Mouse (Mus musculus) G1E (cell line): ENCODE results near the gene Asxl2.

Experiments
- CTCF ChIP-seq: IDR thresholded peaks from 2 replicates; pipeline ENCODE4 v1.5.1; 2012; ENCODE audit warnings: low read depth, low read length, inconsistent platforms, mixed read lengths
- GATA1 ChIP-seq: IDR thresholded peaks from 2 replicates; pipeline ENCODE4 v1.6.1; 2012; ENCODE audit warnings: borderline replicate concordance, low read length, inconsistent platforms, mixed read lengths
- GATA2 ChIP-seq: IDR thresholded peaks from 2 replicates; pipeline ENCODE4 v1.6.1; 2012; ENCODE audit warnings: low read depth, low read length, inconsistent platforms, borderline replicate concordance
- POLR2AphosphoS5 ChIP-seq: IDR thresholded peaks from 2 replicates; pipeline ENCODE4 v1.6.1; 2012; ENCODE audit warnings: low read depth, low read length, inconsistent platforms; ENCODE audit not compliant: insufficient replicate concordance
- TAL1 ChIP-seq: conservative IDR thresholded peaks from 2 replicates; pipeline ENCODE4 v1.6.1; 2012; ENCODE audit warnings: low read depth, low read length, inconsistent platforms, mixed read lengths

GRCm38 (mm10) chr12:3429681-3430442, 3.2 kb downstream of the Asxl2 start:
- TF ChIP-seq CTCF (no peak), TAL1 (no peak), GATA1 (no peak), POLR2AphosphoS5 (no peak), GATA2 (no peak)
